Mouse (Mus musculus) midbrain, embryonic 12.5 days (tissue): ENCODE measurements around the gene Stx8. TPM values are rescaled to one million over a fixed set of nuclear protein-coding genes. Genes with fewer than 3 reads are reported as not detected.

Source experiments
- microRNA-seq: library from miRNA; unstranded; fragments of <30 nt; microRNA quantifications from one replicate; pipeline ENCODE4, GENCODE M21; 2017
- polyA plus RNA-seq: library from polyadenylated mRNA; unstranded; fragments of >200 nt; fragmentation: Nextera tagmentation; extraction: Ambion mirVana; gene quantifications from 2 replicates; pipeline ENCODE4 v1.2.1, GENCODE M21; 2016

Stx8 gene
- polyA plus RNA-seq, 1 experiment from 2014 or later, result 68.3 TPM

Small RNAs within 50 kb of the gene (microRNA-seq; reads per million reads assigned to microRNA genes)
- gene Mir6406, result not detected

Other genes with a start within 250 kb of the Stx8 start
- not detected in 2 replicates for gene Glp2r, start 195.0 kb upstream of the Stx8 start, polyA plus RNA-seq
- gene Gsg1l2, start 191.6 kb upstream of the Stx8 start, polyA plus RNA-seq, result not detected in 2 replicates
- gene Dhrs7c, start 168.0 kb upstream of the Stx8 start, polyA plus RNA-seq, result not detected in 2 replicates
- gene Usp43, start 44.0 kb upstream of the Stx8 start, polyA plus RNA-seq, result 0.63 and 0.71 TPM in 2 replicates
- 0.57 and 1.2 TPM in 2 replicates for gene Cfap52, start 542 bp upstream of the Stx8 start, polyA plus RNA-seq